Mouse (Mus musculus) stomach, embryonic 16.5 days (tissue): ENCODE results near the gene Msl3l2. TPM values are rescaled to one million over a fixed set of nuclear protein-coding genes. Genes with fewer than 3 reads are reported as not detected.

ENCODE experiments used
- ATAC-seq: fragments of 200-750 bp; cut with Nextera tagmentation; 2 replicates; pipeline ENCODE4 v1.8.0; 2017; ENCODE audit warnings: moderate number of reproducible peaks, moderate TSS enrichment; ENCODE audit not compliant: insufficient read depth, low FRiP score
- H3K27ac ChIP-seq: fragments of 300-500 bp; sonication (generic); 2 replicates; pipeline ENCODE4 v1.5.1; 2014; ENCODE audit warnings: low read length
- H3K27me3 ChIP-seq: fragments of 300-500 bp; sonication (generic); 2 replicates; pipeline ENCODE4 v1.6.1; 2014; ENCODE audit warnings: low read length, control low read depth, mixed read lengths; ENCODE audit not compliant: control insufficient read depth, insufficient read depth
- H3K36me3 ChIP-seq: fragments of 300-500 bp; sonication (generic); 2 replicates; pipeline ENCODE4 v1.6.1; 2014; ENCODE audit warnings: low read length; ENCODE audit not compliant: control insufficient read depth, insufficient read depth
- H3K4me1 ChIP-seq: fragments of 300-500 bp; sonication (generic); 2 replicates; pipeline ENCODE4 v1.6.1; 2014; ENCODE audit warnings: low read length, control low read depth, mixed read lengths; ENCODE audit not compliant: control insufficient read depth, insufficient read depth
- H3K4me2 ChIP-seq: fragments of 300-500 bp; sonication (generic); 2 replicates; pipeline ENCODE4 v1.6.1; 2014; ENCODE audit warnings: low read depth, low read length, mixed read lengths
- H3K4me3 ChIP-seq: fragments of 300-500 bp; sonication (generic); replicated peaks from 2 replicates; pipeline ENCODE4 v1.5.1; 2014; ENCODE audit warnings: mild to moderate bottlenecking, low read length
- H3K9ac ChIP-seq: fragments of 300-500 bp; sonication (generic); 2 replicates; pipeline ENCODE4 v1.6.1; 2014; ENCODE audit warnings: low read length
- H3K9me3 ChIP-seq: fragments of 300-500 bp; sonication (generic); replicated peaks from 2 replicates; pipeline ENCODE4 v1.6.1; 2016; ENCODE audit warnings: low read length, control low read depth; ENCODE audit not compliant: control insufficient read depth
- WGBS: fragments of 180-500 bp; shearing (Covaris S2); extraction: QIAGEN DNeasy Blood & Tissue Kit; methylation state at CpG from one replicate; pipeline ENCODE4 v1.1.7; 2014; 5-methylcytosine and 5-hydroxymethylcytosine counted together
- polyA plus RNA-seq: library from polyadenylated mRNA; unstranded; fragments of >200 nt; fragmentation: Nextera tagmentation; extraction: Ambion mirVana; gene quantifications from 2 replicates; pipeline ENCODE4 v1.2.1, GENCODE M21; 2015

Msl3l2 gene
- 2.5 and 3.0 TPM in 2 replicates for polyA plus RNA-seq

GRCm38 (mm10) chr10:56106333-56106995 lies at the start of gene Msl3l2:
Gene Msl3l2 (plus strand): TSS chr10:56106917.
- H3K4me2 ChIP-seq = peak within 1 kb of the TSS; percentile 54
- H3K4me3 ChIP-seq = peak within 1 kb of the TSS; percentile 45
- no peaks in the 10 kb centered on the region for H3K36me3 ChIP-seq
- H3K27ac ChIP-seq = no peak within 1 kb of the TSS
- peak within 1 kb of the TSS; percentile 67 for H3K9ac ChIP-seq
- ATAC-seq = peak; percentile 68
- H3K9me3 ChIP-seq = no peaks in the 10 kb centered on the region
- 0 out of 2 replicates have a peak, but pooled peaks cover 5% of the 10 kb centered on the region for H3K4me1 ChIP-seq
- 22% methylated on average over 18 of the region's 18 CpGs for WGBS
- no peaks in the 10 kb centered on the region for H3K27me3 ChIP-seq

DNA sequence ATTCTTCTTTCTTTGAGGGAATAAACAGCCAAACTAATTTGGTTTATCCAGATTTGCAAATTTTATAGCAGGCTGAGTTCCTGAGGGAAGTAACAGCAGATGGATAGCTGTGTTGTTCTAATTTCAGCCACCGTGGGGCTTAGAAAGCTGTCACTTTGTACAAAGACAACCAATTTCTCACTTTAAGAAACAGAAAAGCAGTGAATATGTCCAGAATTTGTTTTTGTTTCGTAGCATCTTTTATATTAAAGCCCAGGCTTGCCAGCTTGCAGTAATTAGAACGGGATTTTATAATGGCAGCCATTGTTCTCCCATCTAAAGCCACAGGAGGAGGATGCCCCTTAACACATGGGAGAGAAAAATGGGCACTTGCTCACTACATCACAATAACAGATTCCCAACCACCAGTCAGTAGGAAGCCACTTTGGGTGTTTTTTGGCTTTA lies 47.7 kb upstream of the Msl3l2 start:
- WGBS = 80% methylated on average over 3 of the region's 3 CpGs
- H3K4me2 ChIP-seq = no peak overlapping the region
- H3K4me1 ChIP-seq = no peaks in the 10 kb centered on the region
- H3K4me3 ChIP-seq = no peak overlapping the region
- H3K36me3 ChIP-seq = no peaks in the 10 kb centered on the region
- no peaks in the 10 kb centered on the region for H3K9me3 ChIP-seq
- H3K27me3 ChIP-seq = no peaks in the 10 kb centered on the region
- no peak overlapping the region for H3K27ac ChIP-seq
- no peak for ATAC-seq
- H3K9ac ChIP-seq = no peak overlapping the region

GRCm38 (mm10) chr10:56061238-56061830 lies 45.4 kb upstream of the Msl3l2 start:
- H3K36me3 ChIP-seq = no peaks in the 10 kb centered on the region

GRCm38 (mm10) chr10:56062746-56063145 lies 44.0 kb upstream of the Msl3l2 start:
- Histone ChIP-seq H3K36me3 (no peaks in the 10 kb centered on the region), H3K4me2 (no peak overlapping the region), H3K4me3 (no peak overlapping the region), H3K27me3 (no peaks in the 10 kb centered on the region), H3K9ac (no peak overlapping the region), H3K27ac (no peak overlapping the region), H3K9me3 (no peaks in the 10 kb centered on the region), H3K4me1 (no peaks in the 10 kb centered on the region)
- 86% methylated on average over 2 of the region's 2 CpGs for WGBS
- ATAC-seq = no peak

More at GRCm38 (mm10) chr10:56061238-56061830, 45.4 kb upstream of the Msl3l2 start:
- H3K27ac ChIP-seq = no peak overlapping the region
- ATAC-seq = no peak
- no peaks in the 10 kb centered on the region for H3K27me3 ChIP-seq
- no peak overlapping the region for H3K9ac ChIP-seq
- no peaks in the 10 kb centered on the region for H3K9me3 ChIP-seq
- H3K4me1 ChIP-seq = no peaks in the 10 kb centered on the region
- H3K4me2 ChIP-seq = no peak overlapping the region
- WGBS = 87% methylated on average over 2 of the region's 2 CpGs
- no peak overlapping the region for H3K4me3 ChIP-seq

DNA sequence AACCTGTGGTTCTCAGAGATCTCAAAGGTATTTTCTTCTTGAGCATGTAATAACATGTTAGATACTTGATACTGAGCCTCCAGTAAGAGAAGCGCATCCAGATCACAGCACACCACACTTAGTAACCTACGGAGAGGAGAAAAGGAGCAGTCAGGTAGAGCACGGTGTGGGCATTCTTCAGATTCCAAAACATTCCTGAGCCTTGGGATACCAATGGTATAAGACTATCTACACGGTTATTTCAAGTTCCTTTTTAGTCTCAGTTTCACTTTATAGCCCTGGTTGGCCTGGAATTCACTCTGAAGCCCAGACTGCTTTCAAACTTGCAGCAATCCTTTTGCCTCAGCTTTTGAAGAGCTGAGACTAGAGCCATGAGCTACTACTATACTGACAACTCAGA lies 17.0 kb upstream of the Msl3l2 start:
- H3K4me3 ChIP-seq = no peak overlapping the region
- no peaks in the 10 kb centered on the region for H3K4me1 ChIP-seq
- no peaks in the 10 kb centered on the region for H3K36me3 ChIP-seq
- 70% methylated on average over 4 of the region's 4 CpGs for WGBS
- no peak overlapping the region for H3K9ac ChIP-seq
- no peak overlapping the region for H3K27ac ChIP-seq
- H3K9me3 ChIP-seq = no peaks in the 10 kb centered on the region
- no peak for ATAC-seq
- no peaks in the 10 kb centered on the region for H3K27me3 ChIP-seq
- no peak overlapping the region for H3K4me2 ChIP-seq

GRCm38 (mm10) chr10:56094586-56094985 lies 12.1 kb upstream of the Msl3l2 start:
- no peaks in the 10 kb centered on the region for H3K36me3 ChIP-seq
- H3K4me1 ChIP-seq = no peaks in the 10 kb centered on the region
- H3K27ac ChIP-seq = no peak overlapping the region
- 85% methylated on average over 5 of the region's 5 CpGs for WGBS
- no peak for ATAC-seq
- no peaks in the 10 kb centered on the region for H3K27me3 ChIP-seq
- H3K4me3 ChIP-seq = no peak overlapping the region
- no peak overlapping the region for H3K4me2 ChIP-seq
- H3K9ac ChIP-seq = no peak overlapping the region
- no peaks in the 10 kb centered on the region for H3K9me3 ChIP-seq

GRCm38 (mm10) chr10:56096757-56097156 lies 10.0 kb upstream of the Msl3l2 start:
- ATAC-seq = no peak
- H3K27me3 ChIP-seq = no peaks in the 10 kb centered on the region
- H3K9ac ChIP-seq = no peak overlapping the region
- no peaks in the 10 kb centered on the region for H3K9me3 ChIP-seq
- no peaks in the 10 kb centered on the region for H3K36me3 ChIP-seq
- H3K4me2 ChIP-seq = no peak overlapping the region
- no peak overlapping the region for H3K27ac ChIP-seq
- H3K4me3 ChIP-seq = no peak overlapping the region
- no peaks in the 10 kb centered on the region for H3K4me1 ChIP-seq

- no peaks in the 10 kb centered on the region for H3K9me3 ChIP-seq
- no peak overlapping the region for H3K4me3 ChIP-seq
- H3K4me1 ChIP-seq = no peaks in the 10 kb centered on the region
- no peak overlapping the region for H3K9ac ChIP-seq
- no peaks in the 10 kb centered on the region for H3K27me3 ChIP-seq
- no peak overlapping the region for H3K4me2 ChIP-seq
- no peak overlapping the region for H3K27ac ChIP-seq
- no peaks in the 10 kb centered on the region for H3K36me3 ChIP-seq
- 78% methylated on average over 3 of the region's 3 CpGs for WGBS
- no peak for ATAC-seq
Observed at GRCm38 (mm10) chr10:56099126-56099525, 7.6 kb upstream of the Msl3l2 start.

DNA sequence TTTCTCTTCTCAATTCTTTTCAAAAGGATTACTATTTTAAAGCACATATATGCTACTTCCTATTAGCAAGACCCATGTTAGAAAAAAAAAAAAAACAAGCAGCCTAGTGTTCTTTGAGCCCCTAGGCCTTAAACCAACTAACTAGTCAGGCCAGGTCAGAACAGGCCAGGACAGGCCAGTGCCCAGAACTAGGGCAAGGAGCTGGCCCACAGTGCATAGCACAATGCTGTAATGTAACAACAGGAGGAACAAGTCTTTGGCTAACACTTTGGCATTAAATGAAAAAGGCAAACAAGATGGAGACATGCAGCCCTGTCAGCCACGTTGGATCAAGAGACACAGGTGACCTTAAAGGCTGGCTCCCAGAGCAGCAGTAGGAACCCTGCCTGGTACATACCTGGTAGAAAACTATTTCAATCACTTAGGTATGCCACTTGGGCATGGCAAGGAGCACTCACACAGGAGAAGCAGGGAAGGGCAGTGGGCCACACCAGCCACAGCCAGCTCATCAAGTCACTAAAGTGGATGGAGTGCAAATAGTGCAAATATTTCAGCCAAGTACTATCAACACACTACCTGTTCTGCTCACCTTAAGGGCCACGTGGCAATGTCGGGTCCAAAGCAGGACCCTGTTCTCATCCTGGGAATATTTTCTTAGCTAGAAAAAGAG lies 6.9 kb upstream of the Msl3l2 start:
- H3K9me3 ChIP-seq = no peaks in the 10 kb centered on the region
- no peaks in the 10 kb centered on the region for H3K4me1 ChIP-seq
- 85% methylated on average over 3 of the region's 3 CpGs for WGBS
- ATAC-seq = no peak
- H3K4me2 ChIP-seq = no peak overlapping the region
- no peak overlapping the region for H3K4me3 ChIP-seq
- H3K27ac ChIP-seq = no peak overlapping the region
- no peak overlapping the region for H3K9ac ChIP-seq
- no peaks in the 10 kb centered on the region for H3K27me3 ChIP-seq
- H3K36me3 ChIP-seq = no peaks in the 10 kb centered on the region
